Mouse (Mus musculus): ENCODE data around the gene Hspa1l. TPM values are rescaled to one million over a fixed set of nuclear protein-coding genes. Genes with fewer than 3 reads are reported as not detected.

Gene Hspa1l
- polyA plus RNA-seq (2012; rRNA removed): 0.29 and 0.31 TPM in 2 replicates

DNA sequence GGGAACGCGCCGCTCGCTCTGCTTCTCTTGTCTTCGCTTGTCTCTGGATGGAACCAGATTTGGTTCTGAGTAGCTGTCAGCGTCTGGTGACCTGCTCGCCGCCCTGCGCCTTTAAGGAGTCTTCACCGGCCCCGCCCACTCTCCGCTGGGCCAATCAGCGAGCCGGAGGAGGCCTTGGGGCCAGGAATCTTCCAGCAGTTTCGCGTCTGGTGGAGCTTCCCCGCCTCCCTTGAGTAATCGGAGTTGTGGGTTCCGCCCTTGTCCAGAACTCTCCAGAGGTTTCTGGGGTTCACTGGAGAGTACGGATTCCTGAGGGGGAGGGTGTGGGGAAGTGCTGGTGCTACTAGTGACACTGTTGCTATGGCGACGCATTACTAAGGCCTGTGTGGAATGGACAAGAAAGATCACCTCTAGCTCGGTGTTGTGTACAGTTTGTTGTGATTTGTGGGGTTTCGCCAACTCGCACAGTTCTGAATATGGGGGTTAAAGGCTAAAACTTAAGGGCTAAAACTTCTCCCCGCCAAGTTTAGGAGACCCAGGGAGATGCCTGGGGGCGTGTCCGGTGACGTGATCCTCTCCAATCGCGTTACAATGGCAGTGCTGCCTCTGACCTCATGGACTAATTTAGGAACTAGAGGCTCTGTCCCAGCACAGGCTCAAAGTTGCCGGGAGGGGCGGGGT lies at the start of gene Hspa1l, which contains the start of gene Hspa1a:
Gene Hspa1l, plus strand, starts transcription at position 635 of the 681 bp plus-strand sequence.
Gene Hspa1a, minus strand, starts transcription at position 88 of the 681 bp plus-strand sequence.

DNA sequence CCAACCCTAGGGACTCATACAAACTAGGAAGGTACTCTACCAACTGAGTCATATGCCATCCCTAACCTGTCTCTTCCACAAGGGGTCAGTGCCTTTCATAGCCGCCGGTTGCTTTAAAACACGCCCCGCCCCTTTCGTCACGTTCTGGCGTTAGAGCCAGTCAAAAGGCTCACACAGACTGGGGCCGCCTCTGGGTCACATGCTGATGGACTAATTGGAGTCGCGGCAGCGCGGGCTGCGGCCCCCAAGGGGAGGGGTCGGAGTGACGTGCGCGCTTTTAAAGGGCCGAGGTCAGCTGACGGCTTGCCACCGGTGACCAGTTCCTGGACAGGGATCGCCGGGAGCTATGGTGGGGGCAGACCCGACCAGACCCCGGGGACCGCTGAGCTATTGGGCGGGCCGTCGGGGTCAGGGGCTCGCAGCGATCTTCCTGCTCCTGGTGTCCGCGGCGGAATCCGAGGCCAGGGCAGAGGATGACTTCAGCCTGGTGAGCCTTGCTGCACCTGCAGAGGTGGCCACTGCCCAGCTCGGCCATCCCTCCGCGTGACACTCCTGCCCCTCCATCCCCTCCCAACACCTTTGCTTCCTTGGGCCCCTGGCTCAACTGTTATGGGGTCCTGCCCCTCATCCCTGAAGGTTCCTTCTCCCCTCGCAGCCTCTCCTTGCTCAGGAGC lies 41.3 kb upstream of the Hspa1l start, which contains the start of gene Neu1:
Gene Neu1, plus strand, starts transcription at position 193 of the 674 bp plus-strand sequence.

DNA sequence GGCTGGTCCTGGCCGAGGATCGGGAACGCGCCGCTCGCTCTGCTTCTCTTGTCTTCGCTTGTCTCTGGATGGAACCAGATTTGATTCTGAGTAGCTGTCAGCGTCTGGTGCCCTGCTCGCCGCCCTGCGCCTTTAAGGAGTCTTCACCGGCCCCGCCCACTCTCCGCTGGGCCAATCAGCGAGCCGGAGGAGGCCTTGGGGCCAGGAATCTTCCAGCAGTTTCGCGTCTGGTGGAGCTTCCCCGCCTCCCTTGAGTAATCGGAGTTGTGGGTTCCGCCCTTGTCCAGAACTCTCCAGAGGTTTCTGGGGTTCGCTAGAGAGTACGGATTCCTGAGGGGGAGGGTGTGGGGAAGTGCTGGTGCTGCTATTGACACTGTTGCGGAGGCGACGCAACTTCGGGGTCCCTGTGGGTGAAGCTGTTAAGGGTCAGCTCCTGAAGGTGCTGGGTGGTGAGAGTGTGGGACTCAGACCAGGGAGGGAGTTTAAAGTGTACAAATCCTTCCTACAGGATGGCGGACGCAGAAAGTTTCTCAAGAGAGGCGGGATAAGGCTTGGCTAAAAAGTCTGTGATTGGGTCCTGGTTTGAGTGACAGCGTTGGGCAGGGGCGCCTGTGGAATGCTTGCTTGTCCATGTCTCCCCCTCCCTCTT lies 13.2 kb upstream of the Hspa1l start, which contains the start of gene Hspa1b:
Gene Hspa1b, minus strand, starts transcription at position 109 of the 649 bp plus-strand sequence.

DNA sequence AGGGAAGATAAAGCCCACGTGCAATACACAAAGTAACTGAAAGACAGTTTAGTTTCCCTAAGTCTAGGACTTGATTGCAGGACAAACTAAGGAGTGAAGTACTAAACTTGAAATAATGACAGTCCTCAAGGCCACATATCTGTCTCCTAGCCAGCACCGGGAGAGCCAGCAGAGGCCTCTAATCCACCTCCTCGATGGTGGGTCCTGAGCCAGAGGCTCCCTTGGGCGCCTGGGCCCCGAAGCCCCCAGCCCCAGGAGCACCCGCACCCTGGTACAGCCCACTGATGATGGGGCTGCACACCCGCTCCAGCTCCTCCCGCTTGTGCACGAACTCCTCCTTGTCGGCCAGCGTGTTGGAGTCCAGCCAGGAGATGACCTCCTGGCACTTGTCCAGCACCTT lies 2.7 kb upstream of the Hspa1l start, which contains the start of gene Gm20481:
Gene Gm20481, plus strand, starts transcription at position 91 of the 400 bp plus-strand sequence.

DNA sequence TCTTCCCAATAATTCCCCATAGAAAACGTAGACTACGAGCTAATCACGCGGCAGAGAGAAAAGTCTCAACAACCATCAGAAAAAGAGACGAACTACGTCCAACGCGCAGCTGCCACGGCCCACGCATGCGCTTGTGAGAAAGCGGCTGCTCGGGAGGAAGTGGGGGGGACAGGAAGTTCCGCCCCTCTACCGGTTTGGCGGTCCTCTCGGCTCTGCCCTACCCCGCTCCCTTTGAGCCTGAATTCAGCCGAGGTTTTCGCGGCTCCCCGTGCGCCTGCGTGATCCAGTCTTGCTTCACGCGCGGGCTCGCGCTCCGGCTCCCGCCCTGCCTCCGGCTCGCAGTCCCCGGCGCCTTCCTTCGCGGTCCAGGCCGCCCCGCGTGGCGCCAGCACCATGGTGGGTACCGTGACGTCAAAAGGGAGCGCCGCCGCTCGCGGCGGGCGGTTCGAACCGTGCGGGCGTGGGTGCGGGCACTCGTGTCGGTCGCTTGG lies 9.2 kb downstream of the Hspa1l start, which contains the start of gene Lsm2:
Gene Lsm2, plus strand, starts transcription at position 173 of the 491 bp plus-strand sequence.

DNA sequence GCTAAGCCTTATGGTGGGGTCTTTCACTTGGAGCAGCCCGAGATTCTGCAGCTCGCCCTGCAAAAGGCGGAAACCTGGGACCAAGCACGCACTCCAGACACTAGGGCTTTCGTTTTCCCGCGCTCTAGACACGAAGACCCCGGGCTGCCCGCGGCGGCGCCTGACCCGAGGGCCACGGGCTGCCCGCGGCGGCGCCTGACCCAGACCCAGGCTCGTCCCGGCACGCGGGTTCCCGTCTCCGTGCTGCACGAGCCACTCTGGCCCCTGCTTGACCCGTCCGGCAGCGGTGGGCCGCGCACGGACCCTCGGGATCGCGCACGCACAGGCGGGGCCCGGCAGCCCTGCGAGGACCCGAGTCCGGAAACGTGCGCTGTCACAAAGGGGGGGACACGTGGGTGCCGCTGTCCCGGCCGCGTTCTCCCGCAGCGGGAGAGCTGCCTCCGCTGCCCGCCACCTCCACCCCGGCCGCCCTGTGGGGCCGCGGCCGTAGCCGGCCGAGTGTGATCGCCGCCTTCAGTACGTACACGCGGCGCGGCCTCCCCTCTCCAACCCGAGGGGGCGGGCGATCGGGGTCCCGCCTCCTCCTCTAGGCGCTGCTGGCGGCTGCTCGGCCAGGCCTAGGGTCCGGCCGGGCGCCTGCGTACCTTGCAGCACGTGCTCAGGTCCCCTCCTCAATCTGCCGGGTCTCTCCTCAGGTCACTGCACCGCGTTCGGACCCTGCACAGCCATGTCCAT lies 28.4 kb downstream of the Hspa1l start, which contains the start of gene Vars:
Gene Vars, plus strand, starts transcription at position 271 of the 735 bp plus-strand sequence.

DNA sequence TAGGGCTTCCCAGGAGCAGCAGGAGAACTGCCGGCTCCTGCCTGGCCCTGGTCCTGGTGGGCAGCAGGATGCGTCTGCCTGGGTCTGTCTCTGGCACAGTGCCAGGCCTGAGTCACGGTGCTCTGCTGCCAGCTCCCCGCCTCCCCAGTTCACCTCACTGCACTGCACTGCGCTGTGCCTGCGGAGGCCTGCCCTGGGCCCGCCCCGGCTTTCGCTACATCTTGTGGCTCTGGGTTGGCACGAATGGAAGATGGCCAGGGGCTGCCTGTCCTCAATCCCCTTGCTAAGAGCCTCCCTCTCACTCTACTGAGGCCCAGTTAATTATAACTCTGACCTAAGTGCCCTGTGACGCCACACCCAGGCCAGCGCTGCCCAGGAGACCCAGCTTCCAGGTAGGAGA lies 43.9 kb downstream of the Hspa1l start, which contains the start of gene Vwa7:
Gene Vwa7, plus strand, starts transcription at position 204 of the 400 bp plus-strand sequence.

DNA sequence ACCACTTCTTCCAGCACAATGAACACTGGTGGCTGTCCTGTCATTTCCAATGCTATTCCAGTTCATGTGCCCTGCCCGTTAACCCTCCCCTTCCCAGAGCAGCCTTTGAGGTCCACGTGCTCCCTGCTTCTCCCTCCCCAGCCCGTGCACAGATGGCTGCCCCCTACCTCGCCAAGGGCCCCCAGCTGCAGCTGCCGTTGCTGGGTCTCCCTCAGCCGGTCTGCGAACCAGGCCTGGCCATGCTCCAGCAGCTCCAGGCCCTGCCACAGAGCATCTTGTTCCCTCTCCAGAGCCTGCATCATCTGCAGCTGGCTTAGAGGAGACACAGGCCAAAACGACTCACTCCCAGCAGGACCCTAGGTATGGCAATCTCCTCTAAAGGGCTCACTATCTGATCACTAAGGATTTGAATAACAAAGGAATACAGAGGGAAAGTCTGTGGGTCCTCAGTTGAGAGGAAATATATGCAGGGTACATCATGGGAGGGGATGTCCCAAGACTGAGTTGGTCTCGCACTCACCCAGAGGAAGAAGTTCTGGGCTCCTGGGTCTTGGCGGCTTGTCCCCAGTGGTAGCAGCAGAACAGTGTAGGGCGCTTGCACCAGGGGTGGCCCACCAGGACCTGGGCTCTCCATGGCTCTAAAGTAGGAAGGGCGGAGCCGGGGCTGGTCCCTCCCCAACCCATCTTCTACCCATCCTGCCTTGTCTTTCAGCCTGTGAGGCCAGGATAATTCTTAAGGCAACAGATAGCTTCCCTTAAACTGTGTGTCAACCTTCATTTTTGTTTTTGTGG lies 55.0 kb downstream of the Hspa1l start, which contains the start of gene Sapcd1:
Gene Sapcd1, minus strand, starts transcription at position 740 of the 792 bp plus-strand sequence.

Other genes starting within 250 kb of the Hspa1l start
- gene C4b, start 228.8 kb upstream of the Hspa1l start, polyA plus RNA-seq (2012; rRNA removed): 0.23 and 0.74 TPM in 2 replicates
- gene Cyp21a1, start 168.1 kb upstream of the Hspa1l start, polyA plus RNA-seq (2012; rRNA removed): 0.04 TPM in 1 of 2 replicates, not detected in the other
- 68.6 and 70.2 TPM in 2 replicates for gene Stk19, start 135.8 kb upstream of the Hspa1l start, polyA plus RNA-seq (2012; rRNA removed)
- 84.5 and 86.1 TPM in 2 replicates for gene Dxo, start 135.7 kb upstream of the Hspa1l start, polyA plus RNA-seq (2012; rRNA removed)
- gene Skiv2l, start 122.5 kb upstream of the Hspa1l start, polyA plus RNA-seq (2012; rRNA removed): 102 and 104 TPM in 2 replicates
- 74.4 and 75.2 TPM in 2 replicates for gene Nelfe, start 122.3 kb upstream of the Hspa1l start, polyA plus RNA-seq (2012; rRNA removed)
- 1.2 and 2.4 TPM in 2 replicates for gene Cfb, start 110.2 kb upstream of the Hspa1l start, polyA plus RNA-seq (2012; rRNA removed)
- gene Zbtb12, start 93.2 kb upstream of the Hspa1l start, polyA plus RNA-seq (2012; rRNA removed): 112 and 124 TPM in 2 replicates
- gene Gm20547, start 90.7 kb upstream of the Hspa1l start, polyA plus RNA-seq (2012; rRNA removed): not detected in 2 replicates
- 2.2 and 3.4 TPM in 2 replicates for gene C2, start 74.4 kb upstream of the Hspa1l start, polyA plus RNA-seq (2012; rRNA removed)
- gene Ehmt2, start 74.2 kb upstream of the Hspa1l start, polyA plus RNA-seq (2012; rRNA removed): 310 and 337 TPM in 2 replicates
- gene Slc44a4, start 58.2 kb upstream of the Hspa1l start, polyA plus RNA-seq (2012; rRNA removed): 0.02 and 0.08 TPM in 2 replicates
- gene Neu1, start 41.5 kb upstream of the Hspa1l start, polyA plus RNA-seq (2012; rRNA removed): 24.0 and 24.4 TPM in 2 replicates
- gene Hspa1b, start 13.5 kb upstream of the Hspa1l start, polyA plus RNA-seq (2012; rRNA removed): 4.4 and 6.7 TPM in 2 replicates
- not detected in 2 replicates for gene Gm20481, start 2.8 kb upstream of the Hspa1l start, polyA plus RNA-seq (2012; rRNA removed)
- 4.1 and 5.8 TPM in 2 replicates for gene Hspa1a, start 547 bp upstream of the Hspa1l start, polyA plus RNA-seq (2012; rRNA removed)
- 113 and 117 TPM in 2 replicates for gene Lsm2, start 9.2 kb downstream of the Hspa1l start, polyA plus RNA-seq (2012; rRNA removed)
- gene Vars, start 28.3 kb downstream of the Hspa1l start, polyA plus RNA-seq (2012; rRNA removed): 96.9 and 103 TPM in 2 replicates
- gene Vwa7, start 43.9 kb downstream of the Hspa1l start, polyA plus RNA-seq (2012; rRNA removed): 0.54 and 0.55 TPM in 2 replicates
- 6.1 TPM in 2 replicates for gene Sapcd1, start 55.3 kb downstream of the Hspa1l start, polyA plus RNA-seq (2012; rRNA removed)
- 4.1 and 6.2 TPM in 2 replicates for gene Msh5, start 74.0 kb downstream of the Hspa1l start, polyA plus RNA-seq (2012; rRNA removed)
- 89.1 and 106 TPM in 2 replicates for gene Clic1, start 77.3 kb downstream of the Hspa1l start, polyA plus RNA-seq (2012; rRNA removed)
- gene Ddah2, start 86.3 kb downstream of the Hspa1l start, polyA plus RNA-seq (2012; rRNA removed): 371 and 426 TPM in 2 replicates
- gene Ly6g6c, start 92.7 kb downstream of the Hspa1l start, polyA plus RNA-seq (2012; rRNA removed): 0.07 and 0.48 TPM in 2 replicates
- 0.22 and 0.23 TPM in 2 replicates for gene Mpig6b, start 93.5 kb downstream of the Hspa1l start, polyA plus RNA-seq (2012; rRNA removed)
- 3.0 and 7.1 TPM in 2 replicates for gene Ly6g6e, start 104.2 kb downstream of the Hspa1l start, polyA plus RNA-seq (2012; rRNA removed)
- 2.3 and 2.8 TPM in 2 replicates for gene Ly6g6d, start 105.4 kb downstream of the Hspa1l start, polyA plus RNA-seq (2012; rRNA removed)
- 0.10 and 0.16 TPM in 2 replicates for gene Ly6g6f, start 112.9 kb downstream of the Hspa1l start, polyA plus RNA-seq (2012; rRNA removed)
- gene Abhd16a, start 116.6 kb downstream of the Hspa1l start, polyA plus RNA-seq (2012; rRNA removed): 93.6 and 106 TPM in 2 replicates
- gene Ly6g5c, start 135.6 kb downstream of the Hspa1l start, polyA plus RNA-seq (2012; rRNA removed): not detected in 2 replicates
- 2.9 TPM in 2 replicates for gene Ly6g5b, start 142.7 kb downstream of the Hspa1l start, polyA plus RNA-seq (2012; rRNA removed)
- gene Gpank1, start 148.8 kb downstream of the Hspa1l start, polyA plus RNA-seq (2012; rRNA removed): 22.2 and 25.0 TPM in 2 replicates
- gene Csnk2b, start 149.3 kb downstream of the Hspa1l start, polyA plus RNA-seq (2012; rRNA removed): 218 and 221 TPM in 2 replicates
- gene D17H6S53E, start 153.7 kb downstream of the Hspa1l start, polyA plus RNA-seq (2012; rRNA removed): 4.9 and 5.3 TPM in 2 replicates
- 1.1 and 1.2 TPM in 2 replicates for gene Apom, start 159.3 kb downstream of the Hspa1l start, polyA plus RNA-seq (2012; rRNA removed)
- gene Bag6, start 162.5 kb downstream of the Hspa1l start, polyA plus RNA-seq (2012; rRNA removed): 327 and 363 TPM in 2 replicates
- 357 and 368 TPM in 2 replicates for gene Prrc2a, start 192.2 kb downstream of the Hspa1l start, polyA plus RNA-seq (2012; rRNA removed)
- 3.3 and 4.7 TPM in 2 replicates for gene Aif1, start 203.4 kb downstream of the Hspa1l start, polyA plus RNA-seq (2012; rRNA removed)
- gene Lst1, start 215.7 kb downstream of the Hspa1l start, polyA plus RNA-seq (2012; rRNA removed): 12.8 and 13.3 TPM in 2 replicates
- gene Ltb, start 221.7 kb downstream of the Hspa1l start, polyA plus RNA-seq (2012; rRNA removed): 0.71 and 1.3 TPM in 2 replicates
- 0.34 and 0.66 TPM in 2 replicates for gene Tnf, start 229.3 kb downstream of the Hspa1l start, polyA plus RNA-seq (2012; rRNA removed)
- gene Lta, start 232.6 kb downstream of the Hspa1l start, polyA plus RNA-seq (2012; rRNA removed): 0.32 and 0.34 TPM in 2 replicates
- gene Gm16181, start 248.1 kb downstream of the Hspa1l start, polyA plus RNA-seq (2012; rRNA removed): not detected in 2 replicates